Mouse (Mus musculus): ENCODE data around the gene Plin5.

- TF ChIP-seq CTCF (IDR thresholded peaks at IDR 0.05 in 2 of 3, conservative IDR thresholded peaks at IDR 0.05 in 1 of 3; ENCODE audit: control insufficient read depth in 1 of 3, insufficient read depth in 1 of 3, low read depth in 2 of 3, low read length in 3 of 3, poor library complexity in 1 of 3, severe bottlenecking in 1 of 3) (no peak), JUND (IDR thresholded peaks at IDR 0.05; ENCODE audit: low read depth, low read length) (no peak)
These were observed 31.6 kb upstream of the Plin5 start for GRCm38 (mm10) chr17:56148790-56149618.
